Mouse (Mus musculus) cerebral cortex, adult 2 months (tissue): ENCODE results near the gene Tnn.

Experiments used
- WGBS: fragments of 180-500 bp; shearing (Covaris S2); methylation state at CpG from one replicate; pipeline ENCODE4 v1.1.7; 2018; 5-methylcytosine and 5-hydroxymethylcytosine counted together

Gene Tnn

DNA sequence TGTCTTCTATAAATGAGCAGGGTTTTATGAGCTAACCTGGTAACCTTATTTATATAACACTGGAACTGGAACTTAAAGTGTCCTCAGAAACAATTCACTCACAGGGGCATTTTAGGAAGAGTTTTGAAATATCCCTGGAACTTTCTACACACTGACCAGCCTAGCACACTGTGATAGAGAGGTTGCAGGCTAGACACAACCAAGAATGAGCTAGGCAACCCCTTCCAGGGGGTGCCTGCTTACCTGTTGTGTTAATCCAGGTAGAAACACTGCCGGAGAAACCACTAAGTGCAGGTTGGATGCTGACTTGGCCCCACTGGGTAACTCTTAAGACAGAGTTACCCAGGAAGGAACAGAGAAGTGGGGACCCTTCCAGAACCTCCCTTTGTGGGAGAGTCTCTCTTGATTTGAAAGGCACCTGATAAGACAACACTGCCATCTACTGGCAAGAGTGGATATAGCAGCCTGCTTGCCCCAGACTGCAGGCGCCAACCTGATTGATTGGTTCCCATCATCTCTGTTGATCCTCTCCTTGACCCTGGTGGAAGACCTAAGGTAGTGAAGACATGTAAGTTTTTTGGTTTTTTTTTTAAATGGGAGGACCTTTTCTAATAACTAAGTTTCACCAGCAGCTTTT lies 72.5 kb downstream of the Tnn start:
- WGBS: 40% methylated on average over 2 of the region's 2 CpGs

DNA sequence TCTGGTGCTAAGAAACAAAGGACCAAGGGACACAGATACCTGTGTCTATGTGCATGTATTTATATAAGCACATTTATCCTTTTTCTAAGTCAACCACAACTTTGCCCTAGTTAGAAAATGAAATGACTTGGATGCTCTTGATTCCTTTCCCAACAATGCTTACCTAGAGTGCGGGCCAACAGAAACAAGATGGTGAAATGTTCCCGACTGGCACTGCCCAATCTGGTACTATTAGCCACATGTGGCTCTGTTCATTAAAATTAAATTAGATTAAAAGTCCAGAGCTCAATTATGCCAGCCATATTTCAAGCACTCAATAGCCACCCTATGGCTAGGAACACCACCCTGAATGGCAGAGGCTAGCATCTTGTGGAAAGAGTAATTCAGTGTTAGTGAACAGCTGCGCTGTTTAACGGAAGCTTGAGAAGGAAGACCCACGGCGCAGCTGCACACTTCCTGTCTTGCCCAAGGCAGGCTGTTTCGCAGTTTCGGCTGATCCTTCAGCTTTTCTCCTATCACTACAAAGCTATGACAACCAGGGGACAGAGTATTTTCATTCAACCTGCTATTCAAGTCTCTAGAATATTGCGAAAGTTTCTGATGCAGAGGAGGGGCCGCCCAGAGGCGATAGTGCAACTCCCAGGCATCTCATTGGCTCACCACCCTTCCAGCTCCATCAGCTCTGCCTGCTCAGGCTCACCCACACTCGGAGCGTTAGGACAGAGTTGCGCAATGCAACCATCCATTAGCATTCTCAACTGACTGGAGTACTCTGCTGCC lies 74.3 kb downstream of the Tnn start:
- WGBS: 67% methylated on average over 14 of the region's 14 CpGs

DNA sequence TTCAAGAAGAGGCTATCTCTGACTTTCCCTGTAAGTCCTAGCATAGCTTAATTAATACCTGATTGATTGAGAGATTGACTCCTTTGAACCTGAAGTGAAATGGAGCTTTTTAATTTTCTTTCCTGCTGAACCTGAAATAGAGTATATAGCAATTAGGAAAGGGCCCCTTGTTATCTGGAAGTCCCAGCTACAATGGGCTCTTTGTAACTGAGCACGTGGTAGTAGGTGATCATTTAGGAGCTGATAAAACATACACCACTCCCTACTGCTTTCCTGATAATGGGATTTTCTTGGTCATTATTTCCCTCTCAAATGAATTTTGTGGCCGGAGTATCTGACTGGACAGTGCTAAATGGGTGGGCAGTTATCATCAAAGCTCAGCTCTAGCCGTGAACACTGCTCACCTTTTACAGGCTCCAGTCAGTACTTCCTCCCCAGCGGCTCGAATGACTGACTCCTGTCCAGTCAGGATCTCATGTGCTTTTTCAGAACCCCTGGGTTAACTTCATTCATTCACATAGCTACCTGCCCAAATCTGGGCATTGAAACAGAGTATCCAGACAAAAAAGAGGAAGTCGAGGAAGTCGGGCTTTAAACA lies 88.7 kb downstream of the Tnn start:
- 82% methylated on average over 7 of the region's 7 CpGs for WGBS

DNA sequence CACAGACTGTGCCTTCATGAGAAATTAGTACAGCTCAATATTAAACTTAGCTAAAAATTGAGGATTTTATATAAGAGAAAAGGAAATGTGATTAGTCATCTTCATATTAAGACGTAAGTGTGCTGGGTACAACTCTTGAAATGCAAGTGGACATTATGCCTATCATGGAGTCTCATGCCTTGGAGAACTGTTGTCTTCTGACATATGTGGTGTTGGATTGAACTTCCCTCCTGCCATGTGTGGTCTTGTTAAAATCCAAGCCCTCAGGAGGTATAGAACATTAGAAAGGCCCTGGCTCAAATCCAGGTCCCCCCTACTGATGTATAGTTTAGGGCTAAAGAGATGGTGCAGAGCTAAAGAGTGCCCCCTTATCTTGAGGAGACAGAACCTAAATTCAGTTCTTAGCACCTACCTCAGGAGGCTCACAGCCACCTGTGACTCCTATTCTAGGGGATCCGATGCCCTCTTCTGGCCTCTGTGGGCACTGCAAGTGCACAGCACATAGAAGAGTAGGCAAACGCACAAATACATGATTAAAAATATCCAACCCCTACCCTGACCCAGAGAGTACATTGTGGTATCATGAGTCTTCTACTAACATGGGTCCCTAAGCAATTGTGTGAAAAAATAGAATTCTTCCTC lies 91.5 kb downstream of the Tnn start:
- 64% methylated on average over 3 of the region's 3 CpGs for WGBS

DNA sequence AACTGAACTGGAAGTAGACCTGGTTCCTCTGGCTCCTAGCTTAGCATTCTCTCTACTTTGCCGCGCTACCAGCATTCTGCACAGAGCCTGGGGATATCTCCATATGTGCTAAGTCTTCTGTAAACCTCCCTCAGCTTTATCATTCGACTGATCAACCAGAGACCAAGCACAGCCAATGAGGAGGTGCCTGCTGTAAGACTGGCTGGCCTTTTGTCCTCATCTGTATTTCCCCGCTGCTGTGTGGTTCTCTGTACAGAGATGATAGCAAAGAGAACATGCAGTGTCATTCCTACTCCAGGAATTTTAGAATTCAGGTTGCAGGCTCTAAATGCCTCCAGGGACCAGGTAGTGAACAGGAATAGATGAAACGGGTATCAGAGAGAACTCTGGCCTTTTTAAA lies 92.1 kb downstream of the Tnn start:
- WGBS: 86% methylated on average over 5 of the region's 5 CpGs

DNA sequence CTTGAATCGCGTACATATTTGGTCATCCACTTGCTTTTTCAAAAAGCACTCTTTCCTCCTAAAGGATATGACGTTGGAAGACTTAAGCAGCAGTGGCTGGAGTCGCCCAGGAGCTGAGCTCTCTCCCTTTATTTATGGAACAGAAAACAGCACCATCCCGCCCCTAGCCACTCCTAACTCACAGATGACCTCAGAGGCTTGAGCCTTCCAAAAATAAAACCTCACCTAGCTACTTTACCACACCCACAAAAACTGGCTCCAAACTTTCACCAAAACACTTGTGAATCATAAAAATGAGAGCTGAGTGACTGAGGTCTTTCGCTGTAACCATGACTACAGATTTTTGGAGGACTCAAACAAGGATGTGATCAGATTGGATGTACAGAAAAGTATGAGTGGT lies 92.8 kb downstream of the Tnn start:
- WGBS: 55% methylated on average over 6 of the region's 6 CpGs

DNA sequence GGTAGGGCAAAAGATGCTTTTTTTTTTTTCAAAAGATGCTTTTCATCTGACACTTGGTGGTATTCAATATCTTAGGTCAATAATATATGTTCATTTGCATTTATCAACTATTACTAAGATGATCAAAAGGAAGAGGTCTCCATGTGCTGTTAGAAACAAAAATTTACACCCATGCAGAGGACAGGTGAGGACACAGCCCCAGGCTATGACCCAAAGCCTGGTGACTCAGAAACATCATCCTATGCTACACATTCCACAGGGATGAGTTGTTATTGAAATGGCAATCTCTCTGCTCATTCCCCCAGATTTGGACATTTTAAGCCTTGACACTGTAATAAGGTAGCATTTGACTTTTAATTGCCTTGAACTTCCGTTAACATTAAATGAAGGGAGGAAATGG lies 93.5 kb downstream of the Tnn start:
- 76% methylated on average over 1 of the region's 1 CpGs for WGBS

DNA sequence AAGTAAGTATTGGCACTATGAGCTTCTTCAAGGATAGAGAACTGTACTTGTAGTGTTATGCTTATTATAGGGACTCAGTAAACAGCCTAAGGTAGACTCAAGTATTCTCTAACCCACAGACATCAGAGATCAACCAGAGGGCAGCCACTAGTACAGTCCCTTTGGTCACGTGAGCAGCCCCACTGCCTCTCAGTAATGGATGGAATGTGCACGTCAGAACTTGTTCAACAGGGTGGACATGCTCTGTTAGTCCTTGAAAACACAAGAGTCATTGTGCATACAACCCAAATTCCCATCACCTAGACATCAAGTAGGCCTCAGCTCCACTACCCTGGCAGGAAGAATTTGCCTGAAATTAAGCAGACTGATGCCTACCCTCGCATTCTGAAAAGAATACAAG lies 95.7 kb downstream of the Tnn start:
- WGBS: 88% methylated on average over 3 of the region's 3 CpGs

DNA sequence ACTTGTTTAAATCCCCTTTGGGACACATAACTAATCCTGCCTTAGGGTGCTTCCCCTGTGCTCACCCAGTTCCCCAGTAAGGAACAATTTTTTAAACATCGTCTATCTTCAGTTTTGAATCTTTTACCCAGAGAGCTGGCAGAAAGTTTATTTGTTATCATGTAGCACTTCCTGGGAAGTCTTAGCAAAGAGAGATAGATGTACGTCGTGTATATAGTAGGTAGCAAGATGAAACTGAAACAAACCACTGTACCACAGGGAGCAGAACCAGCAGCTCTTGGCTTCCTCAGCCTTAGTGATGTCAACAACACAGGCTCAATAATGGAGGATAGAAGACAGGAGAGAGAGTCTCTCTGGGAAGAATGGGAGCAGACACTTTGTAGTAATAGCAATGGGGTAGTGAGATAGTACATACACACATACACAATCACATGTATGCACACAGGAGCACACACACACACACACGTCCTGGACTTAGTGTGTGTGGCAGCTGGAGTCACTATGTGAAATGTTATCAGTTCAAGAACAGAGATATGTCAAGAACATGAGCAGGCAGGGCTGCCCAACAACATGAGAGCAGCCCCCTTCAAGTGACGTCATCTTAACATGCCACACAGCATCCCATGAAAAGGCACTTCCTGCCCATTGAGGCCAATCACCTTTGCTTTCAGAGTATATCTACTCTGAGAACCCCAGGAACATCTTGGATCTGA lies 98.9 kb downstream of the Tnn start:
- 68% methylated on average over 5 of the region's 5 CpGs for WGBS

DNA sequence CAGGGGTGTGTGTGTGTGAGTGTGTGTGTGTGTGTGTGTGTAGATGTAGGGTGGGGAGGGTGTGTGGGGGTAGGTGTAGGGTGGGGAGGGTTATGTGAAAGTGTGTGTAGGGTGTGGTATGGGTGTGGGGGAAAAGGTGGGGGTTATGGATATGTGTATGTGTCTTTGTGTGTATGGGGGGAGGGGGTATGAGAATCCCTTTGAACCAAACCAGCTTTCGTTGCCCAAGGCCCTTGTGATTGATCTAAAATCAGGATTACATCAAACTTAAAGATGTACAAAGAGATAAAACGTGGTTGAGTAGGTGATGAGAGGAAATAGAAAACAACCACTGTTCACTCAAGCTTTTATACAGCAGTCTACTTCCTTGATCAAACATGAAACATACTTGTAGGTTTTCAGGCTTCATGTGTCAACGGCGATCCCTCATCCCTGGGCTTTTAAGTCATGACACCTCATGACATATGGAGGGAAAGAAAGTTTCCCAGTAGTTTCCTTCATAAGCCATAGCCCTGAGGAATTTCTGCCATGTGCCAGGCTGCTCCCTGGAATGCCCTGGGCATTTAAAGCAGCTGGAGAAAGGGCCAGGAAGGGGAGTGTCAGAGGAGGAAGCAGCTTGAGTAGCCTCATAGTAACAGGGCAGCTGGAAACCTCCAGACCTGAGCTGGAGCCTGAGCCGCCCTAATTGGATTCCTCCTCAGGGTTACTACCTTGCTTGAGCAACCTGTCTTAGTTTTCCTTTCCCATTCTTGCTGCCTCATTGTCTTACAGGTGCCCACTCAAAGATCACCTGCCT lies 99.7 kb downstream of the Tnn start:
- WGBS: 79% methylated on average over 5 of the region's 5 CpGs

DNA sequence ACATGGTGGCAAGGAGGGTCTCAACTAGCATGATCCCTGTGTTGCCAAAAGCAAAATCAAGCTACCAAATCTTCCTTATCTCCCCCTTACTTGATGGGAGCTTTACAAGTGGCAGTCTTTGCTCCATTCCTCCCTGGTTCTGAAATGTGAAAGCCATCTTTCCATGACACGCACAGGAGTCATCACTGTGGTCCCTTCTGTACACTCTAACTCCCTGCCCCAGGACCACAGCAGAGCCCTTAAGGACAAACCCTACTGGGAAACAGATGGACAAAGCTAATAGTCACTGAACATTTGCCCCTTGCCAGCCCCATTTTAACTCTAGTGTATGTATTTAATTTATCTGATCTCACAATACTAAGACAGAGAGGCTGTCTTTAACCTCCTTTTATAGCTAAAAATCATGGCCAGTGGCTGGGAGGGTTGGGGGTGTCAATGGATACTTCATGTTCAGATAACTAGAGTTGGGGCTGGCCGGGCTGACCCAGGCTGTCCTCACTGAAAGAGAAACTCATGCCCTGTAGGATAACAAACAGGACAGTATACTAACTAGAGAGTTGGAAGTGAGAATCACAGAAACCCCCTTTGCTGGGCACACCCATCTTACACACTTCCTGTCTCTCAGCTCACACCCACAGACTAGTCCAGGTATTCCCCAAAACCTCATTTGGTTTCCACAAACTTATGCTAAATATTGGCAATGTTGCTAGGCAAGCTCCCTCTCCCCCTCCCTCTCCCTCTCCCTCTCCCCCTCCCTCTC lies 100.6 kb downstream of the Tnn start:
- 92% methylated on average over 2 of the region's 2 CpGs for WGBS

DNA sequence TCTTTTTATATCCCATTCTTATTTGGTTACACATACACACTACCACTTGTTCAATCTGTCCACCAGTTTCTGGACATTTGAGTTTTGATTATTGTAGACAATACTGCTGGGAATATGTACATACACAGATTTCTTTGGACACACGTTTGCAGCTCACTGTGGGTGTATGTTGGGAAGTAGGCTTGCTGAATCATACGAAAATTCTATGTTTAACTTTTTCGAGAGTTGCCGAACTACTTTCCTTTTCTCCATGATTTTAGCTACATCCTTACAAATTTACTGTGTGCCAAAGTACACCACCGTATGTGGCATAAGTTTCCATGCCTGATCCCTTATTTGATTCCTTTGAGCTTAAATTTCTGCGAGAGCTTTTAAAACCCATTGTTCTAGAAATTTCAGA lies 102.5 kb downstream of the Tnn start:
- WGBS: 54% methylated on average over 6 of the region's 6 CpGs

DNA sequence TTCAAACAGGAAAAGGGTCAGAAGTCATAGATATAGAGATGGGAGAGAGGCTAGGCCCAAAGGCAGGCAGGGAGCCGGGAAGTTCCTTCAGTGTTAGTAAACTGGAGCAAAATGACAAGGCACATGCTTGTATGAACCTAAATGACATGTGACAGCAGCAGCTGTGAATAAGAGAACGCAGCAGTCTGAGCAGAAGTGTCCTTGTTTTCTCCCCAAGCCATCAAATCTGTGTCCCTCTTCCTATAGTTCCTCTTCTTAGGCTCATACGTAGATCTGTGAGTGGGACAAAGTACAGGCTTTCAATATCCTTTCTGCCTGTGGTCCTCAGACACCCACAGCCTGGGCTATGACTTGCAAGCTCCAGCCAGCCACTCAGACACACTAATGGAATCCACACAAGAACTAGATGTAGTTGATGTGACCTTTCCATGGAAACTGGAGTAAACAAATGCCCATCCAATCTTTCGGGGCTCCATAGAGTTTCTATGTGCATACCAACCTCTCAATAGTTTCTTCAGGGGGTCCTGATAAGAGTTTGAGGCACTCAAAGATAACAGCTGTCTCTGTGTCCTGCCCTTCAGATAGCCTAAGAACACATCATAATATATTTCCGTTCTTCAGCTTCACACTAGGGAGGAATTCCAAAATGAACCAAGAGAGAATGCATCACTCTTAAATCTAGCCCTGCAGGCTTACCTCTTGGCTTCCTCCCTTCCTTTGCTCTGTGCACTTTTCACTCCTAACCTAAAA lies 104.1 kb downstream of the Tnn start:
- WGBS: 81% methylated on average over 5 of the region's 5 CpGs

DNA sequence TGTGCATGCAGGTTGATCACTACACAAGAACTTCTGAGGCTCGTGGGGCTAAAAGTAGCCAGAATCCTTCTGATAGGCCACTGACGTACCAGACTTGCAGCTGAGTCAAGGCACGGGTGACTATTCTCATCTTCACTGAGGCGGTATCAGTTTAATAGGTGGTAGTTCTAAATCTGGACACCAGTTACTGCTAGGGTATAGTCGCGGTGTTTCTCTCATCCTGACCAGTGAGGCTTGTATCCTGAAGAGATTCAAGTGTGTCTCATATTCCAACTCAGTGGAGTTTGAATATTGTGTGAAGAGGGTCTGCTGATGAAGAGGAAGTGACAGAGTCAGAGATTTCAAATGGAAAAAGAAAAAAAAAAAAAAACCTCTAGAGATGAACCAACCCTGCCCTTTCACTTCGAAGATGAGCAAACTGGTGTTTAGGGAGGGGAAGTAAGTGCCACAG lies 105.9 kb downstream of the Tnn start:
- whole genome bisulfite sequencing: 87% methylated on average over 7 of the region's 7 CpGs

DNA sequence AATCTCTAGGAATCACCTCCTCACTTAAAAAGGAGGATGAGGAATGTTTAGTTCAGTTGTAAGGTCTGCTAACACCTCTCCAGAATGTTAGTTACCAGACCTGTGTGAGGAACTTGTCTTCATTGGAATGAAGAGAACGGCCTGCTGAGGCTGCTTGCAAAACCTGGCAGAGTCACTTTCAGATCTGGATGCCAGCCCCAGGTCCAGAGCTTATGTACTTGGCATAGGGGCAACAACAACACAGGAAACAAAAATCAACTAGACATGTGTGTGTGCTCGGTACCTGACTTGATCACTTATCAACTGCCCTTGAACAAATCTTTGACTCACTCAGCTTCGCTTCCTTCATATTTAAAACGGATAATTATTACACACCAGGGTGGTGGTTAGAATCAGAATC lies 106.6 kb downstream of the Tnn start:
- 85% methylated on average over 4 of the region's 4 CpGs for WGBS

DNA sequence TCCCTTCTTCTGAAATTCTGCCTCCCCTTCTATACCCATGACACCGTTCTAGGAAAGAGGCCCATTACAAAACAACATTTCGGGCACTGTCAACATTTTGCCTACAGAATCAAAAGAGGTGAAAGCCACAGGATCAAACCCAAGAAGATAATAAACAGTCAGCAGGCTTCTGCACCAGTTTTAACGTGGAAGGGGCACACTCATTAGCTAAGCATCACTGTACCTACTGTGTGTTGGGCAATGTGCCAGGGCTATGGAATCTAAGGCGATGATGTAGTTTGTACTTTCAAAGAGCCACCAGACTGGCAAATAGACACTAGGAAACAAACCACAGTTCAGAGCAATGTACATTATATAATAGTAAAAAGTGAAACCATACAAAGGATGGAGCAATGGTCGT lies 107.4 kb downstream of the Tnn start:
- 82% methylated on average over 5 of the region's 5 CpGs for WGBS

DNA sequence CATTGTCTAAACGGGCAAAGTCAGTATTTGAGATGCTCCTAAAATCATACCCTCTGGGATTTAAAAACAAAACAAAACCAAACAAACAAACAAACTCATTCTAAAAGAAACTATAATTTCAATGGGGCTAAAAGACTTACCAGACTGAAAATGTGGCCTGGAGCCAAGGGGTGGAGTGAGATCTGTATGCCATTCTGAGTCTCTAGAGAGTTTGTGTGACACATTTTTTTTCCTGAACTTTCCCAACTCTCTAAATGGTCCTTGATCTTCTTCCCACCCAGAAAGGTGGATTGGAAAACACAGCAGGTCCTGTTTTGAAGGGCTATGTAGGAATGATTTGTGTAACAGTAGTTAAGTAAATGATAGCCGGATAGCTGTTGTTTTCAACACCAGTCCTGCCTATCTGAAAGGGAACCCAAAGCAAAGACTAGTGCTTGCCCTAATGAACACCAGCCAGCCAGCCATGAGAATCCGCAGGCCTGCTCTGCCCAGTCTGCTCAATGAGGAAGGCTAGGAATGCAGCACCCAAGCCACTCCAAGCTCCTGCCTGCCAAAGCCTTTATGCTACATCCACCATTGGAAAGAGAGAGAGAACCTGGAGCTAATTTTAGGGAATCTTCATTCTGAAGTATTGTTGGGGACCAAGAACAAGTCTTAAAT lies 108.2 kb downstream of the Tnn start:
- WGBS: 59% methylated on average over 3 of the region's 3 CpGs

DNA sequence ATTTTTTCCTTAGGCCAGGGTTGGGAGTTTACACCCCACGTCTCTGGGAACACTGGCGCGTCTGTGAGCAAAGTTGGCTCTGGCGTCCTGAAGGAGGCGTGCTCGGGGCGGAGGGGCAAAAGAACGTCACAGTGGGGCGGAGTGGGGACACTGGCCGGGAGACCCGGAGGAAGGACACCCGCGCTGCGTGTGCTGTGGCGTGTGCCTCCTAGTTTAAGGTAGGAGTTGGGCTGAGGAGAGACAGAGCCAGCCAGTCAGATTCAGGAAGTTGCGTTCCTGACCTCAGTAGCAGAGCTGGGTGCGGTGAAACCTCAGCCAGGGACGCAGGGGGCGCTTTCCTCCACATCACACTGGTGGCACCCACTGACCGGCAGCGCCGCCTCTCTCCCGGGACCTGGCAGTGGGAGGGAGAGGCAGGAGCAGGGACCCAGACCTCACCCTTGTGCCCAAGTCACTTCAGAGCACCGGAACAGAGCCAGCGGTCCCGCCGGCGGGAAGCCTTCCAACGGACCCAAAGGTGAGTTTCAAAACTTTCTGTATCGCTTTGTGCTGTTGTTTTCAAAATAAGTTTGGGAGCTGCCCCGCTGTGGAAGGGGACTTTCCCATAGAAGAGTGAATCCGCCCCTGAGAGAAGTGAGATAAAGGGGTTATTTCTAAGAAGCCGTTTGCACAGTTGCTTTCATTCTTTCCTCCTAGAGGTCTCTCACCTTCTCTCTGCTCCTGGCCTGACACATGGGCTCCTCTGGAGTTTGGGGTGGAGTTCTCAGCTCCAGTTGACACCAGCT lies 109.0 kb downstream of the Tnn start, which contains the start of gene 4930523C07Rik:
Gene 4930523C07Rik, plus strand, starts transcription at position 146 of the 785 bp plus-strand sequence.
- 5% methylated on average over 33 of the region's 33 CpGs for WGBS
